Mouse (Mus musculus): ENCODE data around the gene Foxn3.
A peak's percentile ranks its signal among the peaks of the same experiment; 100 is the strongest.

Gene Foxn3

DNA sequence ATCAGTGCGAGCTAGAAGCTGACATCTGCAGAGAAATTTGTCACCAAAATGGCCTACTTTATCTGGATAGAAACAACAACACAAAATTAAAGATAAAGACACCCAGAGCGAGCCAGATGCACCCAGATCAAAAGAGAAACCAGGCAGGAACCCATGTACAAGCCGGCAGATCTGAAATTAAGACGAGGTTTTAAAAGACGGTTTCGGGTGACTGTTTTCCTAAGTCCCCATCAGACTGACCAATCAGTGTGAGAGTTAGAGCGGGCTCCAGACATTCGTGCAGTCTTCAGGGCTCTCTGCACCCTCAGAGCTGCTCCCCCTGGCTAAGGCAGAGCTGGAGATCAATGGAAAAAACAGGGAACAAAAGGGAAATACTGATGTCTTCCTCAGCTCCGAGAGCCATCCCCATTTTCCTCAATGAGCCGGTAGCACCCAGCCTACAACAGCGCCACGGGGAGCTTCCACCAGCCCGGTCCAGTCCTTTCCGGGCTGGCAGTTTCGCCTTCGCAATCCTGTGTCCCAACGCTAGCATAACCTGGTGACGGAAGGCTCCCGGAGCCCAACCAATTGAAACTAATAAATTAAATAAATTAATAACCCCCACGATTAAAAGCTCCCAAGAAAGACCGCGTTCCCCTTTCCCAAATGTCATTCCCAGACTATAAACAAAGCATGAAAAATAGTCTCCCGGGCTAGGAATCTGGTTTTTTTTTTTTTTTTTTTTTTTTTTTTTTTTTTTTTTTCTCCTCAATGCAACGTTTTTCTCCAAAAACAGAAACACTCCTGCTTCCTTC is 1.1 kb downstream of the Foxn3 start:
- peak; percentile 66 for DNase-seq

GRCm38 (mm10) chr12:99561333-99561766 is 2.0 kb downstream of the Foxn3 start:
- DNase-seq: no peak

- peak; percentile 40 for DNase-seq
Measured at GRCm38 (mm10) chr12:99560701-99561332, 2.6 kb downstream of the Foxn3 start.

- no peak for DNase-seq
Measured at GRCm38 (mm10) chr12:99559483-99559882, 3.9 kb downstream of the Foxn3 start.

DNA sequence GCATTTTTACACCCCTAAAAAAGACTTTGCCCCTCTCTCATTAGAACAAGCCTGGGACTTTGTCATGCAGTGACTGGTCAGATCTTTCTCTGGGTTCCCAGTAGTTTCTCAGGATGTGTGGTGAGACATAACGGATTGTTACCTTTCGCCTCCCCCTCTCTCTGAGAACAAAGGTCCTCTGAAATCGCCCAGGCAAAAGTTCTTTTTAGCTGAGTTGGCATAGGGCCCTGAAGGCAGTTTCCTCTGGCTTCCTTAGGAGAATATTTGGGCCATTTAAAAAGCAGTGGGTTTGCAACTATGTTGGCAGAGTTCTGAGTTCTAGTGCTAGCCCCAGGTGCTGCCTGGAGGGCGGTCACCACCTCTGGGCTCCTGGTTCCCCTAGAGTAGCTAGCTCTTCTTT is 4.9 kb downstream of the Foxn3 start:
- no peak for DNase-seq

DNA sequence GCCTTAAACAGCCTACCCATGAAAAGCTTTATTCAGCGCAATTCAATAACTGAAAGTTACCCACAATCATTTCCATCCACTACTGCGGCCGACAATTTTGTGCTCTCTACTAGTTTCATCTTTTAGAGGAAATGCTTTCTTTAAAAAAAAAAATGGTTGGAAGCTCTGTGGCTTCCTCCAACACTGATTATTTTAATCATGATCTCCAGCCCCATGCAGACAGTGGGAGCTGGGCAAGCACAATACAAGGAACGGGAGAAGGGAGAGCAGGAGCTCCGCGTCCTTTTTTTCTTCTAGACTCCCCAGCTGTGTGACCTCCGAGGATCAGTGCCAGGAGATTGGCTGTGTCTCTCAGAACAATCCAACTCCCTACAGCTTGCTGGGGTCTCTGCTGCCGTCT is 5.9 kb downstream of the Foxn3 start:
- no peak for DNase-seq

- no peak for DNase-seq
Measured at GRCm38 (mm10) chr12:99550629-99551028, 12.8 kb downstream of the Foxn3 start.

DNA sequence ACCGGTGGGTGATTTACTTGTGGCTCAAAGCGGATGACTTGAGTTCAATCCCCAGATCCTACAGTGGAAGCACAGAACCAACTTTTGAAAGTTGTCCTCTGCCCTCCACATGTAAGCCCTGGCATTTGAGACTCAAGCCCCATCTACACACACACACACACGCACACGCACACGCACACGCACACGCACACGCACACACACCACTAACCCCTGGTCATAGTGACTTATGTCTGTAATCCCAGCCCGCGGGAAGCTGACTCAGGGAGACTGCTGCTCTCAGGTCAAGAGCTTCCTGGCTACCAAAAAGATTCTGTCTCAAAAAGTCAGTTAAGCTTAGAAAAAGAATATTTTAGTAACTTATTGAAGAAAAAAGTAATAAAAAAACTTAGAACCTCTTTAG is 13.6 kb downstream of the Foxn3 start:
- no peak for DNase-seq

GRCm38 (mm10) chr12:99548419-99548818 is 15.0 kb downstream of the Foxn3 start:
- DNase-seq: no peak

GRCm38 (mm10) chr12:99547295-99547694 is 16.1 kb downstream of the Foxn3 start:
- DNase-seq: no peak

GRCm38 (mm10) chr12:99545270-99545770 is 18.1 kb downstream of the Foxn3 start:
- DNase-seq: no peak

- no peak for DNase-seq
Measured at GRCm38 (mm10) chr12:99544262-99545128, 18.9 kb downstream of the Foxn3 start.

- DNase-seq: no peak
Measured at GRCm38 (mm10) chr12:99543421-99544195, 19.8 kb downstream of the Foxn3 start.

- DNase-seq: no peak
Measured at GRCm38 (mm10) chr12:99540201-99540600, 23.2 kb downstream of the Foxn3 start.

GRCm38 (mm10) chr12:99537316-99537715 is 26.1 kb downstream of the Foxn3 start:
- DNase-seq: no peak

DNA sequence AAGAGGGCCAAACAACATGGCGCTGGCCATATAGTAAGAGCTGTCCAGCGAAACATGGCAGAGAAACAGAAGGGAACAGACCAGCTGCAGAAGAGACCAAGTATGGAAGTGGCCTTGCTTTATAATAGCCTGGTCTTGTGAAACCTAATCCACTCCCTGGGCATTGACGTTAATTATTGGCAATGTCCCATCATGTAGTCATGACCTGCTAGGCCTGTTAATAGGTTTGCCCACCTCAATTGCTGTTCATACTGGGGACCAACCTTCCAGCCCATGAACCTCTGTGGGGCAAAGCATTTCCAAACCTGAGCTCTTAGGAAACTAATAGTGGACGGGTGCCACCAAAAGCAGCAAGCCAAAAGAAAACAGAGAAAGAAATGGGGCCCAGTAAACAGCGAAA is 27.0 kb downstream of the Foxn3 start:
- no peak for DNase-seq

GRCm38 (mm10) chr12:99532342-99532741 is 31.0 kb downstream of the Foxn3 start:
- no peak for DNase-seq

GRCm38 (mm10) chr12:99529687-99530411 is 33.5 kb downstream of the Foxn3 start:
- no peak for DNase-seq

- no peak for DNase-seq
Measured at GRCm38 (mm10) chr12:99528958-99529357, 34.4 kb downstream of the Foxn3 start.

DNA sequence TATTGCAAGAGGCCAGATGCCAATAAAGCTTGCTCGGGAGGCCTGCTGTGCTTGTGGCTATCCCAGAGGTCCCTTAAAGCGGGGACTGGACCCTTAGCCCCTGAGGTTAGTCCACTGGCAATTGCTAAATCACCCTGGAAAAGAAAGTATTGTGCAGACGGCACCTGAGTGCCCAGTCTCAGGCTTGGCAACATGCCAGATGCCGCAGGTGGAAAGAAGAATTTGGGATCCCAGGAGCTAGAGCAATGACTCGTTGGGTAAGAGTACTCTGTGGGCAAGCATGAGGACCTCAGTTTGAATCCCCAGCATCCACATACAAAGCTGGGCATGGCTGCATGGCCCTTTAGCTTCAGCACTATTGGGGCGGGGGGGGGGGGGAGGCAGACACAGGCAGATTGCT is 35.9 kb downstream of the Foxn3 start:
- DNase-seq: no peak

- DNase-seq: no peak
Measured at GRCm38 (mm10) chr12:99526571-99527140, 36.7 kb downstream of the Foxn3 start.

All from cerebellum, adult 11-12 months (tissue).